Mouse (Mus musculus) adrenal gland, postnatal 14 days (tissue): ENCODE results near the gene Siah1a. TPM values are rescaled to one million over a fixed set of nuclear protein-coding genes. Genes with fewer than 3 reads are reported as not detected.

ENCODE experiments used
- DNase-seq: peaks from one replicate; pipeline ENCODE4 v3.0.0; 2021; ENCODE audit warnings: mixed read lengths
- total RNA-seq: library from RNA; stranded (reverse); gene quantifications from 2 replicates; pipeline ENCODE4 v1.2.3, GENCODE M21; 2021

Gene Siah1a
- total RNA-seq, 1 experiment from 2014 or later, result 19.4 TPM

GRCm38 (mm10) chr8:86702453-86702852 is 43.3 kb downstream of the Siah1a start:
- DNase-seq, result no peak

- DNase-seq, result no peak
Measured at GRCm38 (mm10) chr8:86699471-86699870, 46.3 kb downstream of the Siah1a start.

GRCm38 (mm10) chr8:86698811-86699421 is 46.8 kb downstream of the Siah1a start:
- DNase-seq, result peak; percentile 54

GRCm38 (mm10) chr8:86695703-86696102 is 50.0 kb downstream of the Siah1a start:
- no peak for DNase-seq

GRCm38 (mm10) chr8:86694011-86694410 is 51.7 kb downstream of the Siah1a start:
- DNase-seq, result no peak

- DNase-seq, result no peak
Measured at GRCm38 (mm10) chr8:86692107-86692506, 53.6 kb downstream of the Siah1a start.

GRCm38 (mm10) chr8:86686629-86687028 is 59.1 kb downstream of the Siah1a start:
- DNase-seq, result no peak

Other genes starting within 250 kb of the Siah1a start
- gene Abcc12, start 165.2 kb downstream of the Siah1a start, total RNA-seq, result 0.15 TPM in 1 of 2 replicates, not detected in the other
- 123 and 136 TPM in 2 replicates for gene Lonp2, start 121.9 kb downstream of the Siah1a start, total RNA-seq
- 2.7 and 4.4 TPM in 2 replicates for gene Gm10638, start 235 bp downstream of the Siah1a start, total RNA-seq
- 30.6 and 30.7 TPM in 2 replicates for gene N4bp1, start 139.3 kb upstream of the Siah1a start, total RNA-seq